Mouse (Mus musculus) testis, adult 2 months (tissue): ENCODE data around the gene Sh3bp5.

Experiments used
- CTCF ChIP-seq: fragments of 200-500 bp; IDR thresholded peaks from 2 replicates; pipeline ENCODE4 v1.5.1; 2012; ENCODE audit warnings: low read depth, mild to moderate bottlenecking, inconsistent platforms, low read length, moderate library complexity; ENCODE audit not compliant: control insufficient read depth, insufficient read depth, insufficient replicate concordance
- POLR2A ChIP-seq: fragments of 200-500 bp; IDR thresholded peaks from 2 replicates; pipeline ENCODE4 v1.6.1; 2012; ENCODE audit warnings: low read depth, mild to moderate bottlenecking, inconsistent platforms, low read length, moderate library complexity; ENCODE audit not compliant: control insufficient read depth

GRCm38 (mm10) chr14:31337947-31338346 lies 97.9 kb downstream of the Sh3bp5 start:
- TF ChIP-seq POLR2A = no peak
- TF ChIP-seq CTCF = no peak
